Mouse (Mus musculus): ENCODE measurements around the gene Man2b1. TPM values are rescaled to one million over a fixed set of nuclear protein-coding genes. Genes with fewer than 3 reads are reported as not detected.

The Man2b1 gene
- total and polyA plus RNA-seq, 3 experiments: 29.1 to 45.6 (median 40.7) TPM

DNA sequence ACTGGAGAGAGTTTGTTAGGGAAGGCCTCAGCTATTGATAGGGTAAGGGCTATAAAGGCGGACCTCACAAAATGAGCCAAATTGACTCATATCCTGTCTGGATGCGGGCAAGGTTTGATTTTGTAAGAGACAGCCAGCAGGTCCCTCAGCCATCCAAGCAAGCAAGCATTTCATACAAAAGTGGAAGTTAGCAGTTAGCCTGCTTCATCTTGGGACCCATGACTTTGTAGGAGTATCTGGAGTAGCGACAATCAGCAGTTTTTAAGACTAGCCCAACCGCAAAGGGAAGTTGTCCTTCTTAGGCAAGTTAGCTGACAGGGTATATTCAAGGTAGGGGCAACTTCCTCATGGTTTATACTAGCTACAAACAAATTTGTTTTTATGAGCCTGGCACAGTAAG lies 59.4 kb downstream of the Man2b1 start:
- H3K79me2 ChIP-seq (replicated peaks; ENCODE audit: control insufficient read depth, extremely low read depth, insufficient read depth, poor library complexity, severe bottlenecking): no peaks in the 10 kb centered on the region
- peaks cover 8% of the 10 kb centered on the region for H3K9me3 ChIP-seq (replicated peaks; ENCODE audit: low read length)
- dilution Hi-C loops (cut with MboI; ENCODE audit: extremely low pct_ligation_motif_present, extremely low pct_unique_long_range_greater_than_20kb, low sequenced_read_pairs) (no loop called here), in situ Hi-C loops (cut with MboI; ENCODE audit: low pct_ligation_motif_present, low pct_unique_long_range_greater_than_20kb, low sequenced_read_pairs) (no loop called here)
- H3K36me3 ChIP-seq (replicated peaks in 1 of 2; ENCODE audit: control insufficient read depth in 1 of 2, insufficient read depth in 1 of 2, low read length in 1 of 2): no peaks in the 10 kb centered on the region
- TF ChIP-seq ZMIZ1 (IDR thresholded peaks at IDR 0.05; ENCODE audit: low read depth, low read length) (no peak), NRF1 (IDR thresholded peaks at IDR 0.05; ENCODE audit: low read depth, low read length) (no peak), RCOR1 (conservative IDR thresholded peaks at IDR 0.05; ENCODE audit: low read depth, low read length) (no peak), POLR2A (IDR thresholded peaks at IDR 0.05; ENCODE audit: low read depth, low read length) (no peak), KAT2A (IDR thresholded peaks at IDR 0.05; ENCODE audit: insufficient replicate concordance, low read length) (no peak), UBTF (IDR thresholded peaks at IDR 0.05; ENCODE audit: low read depth, low read length) (no peak), NELFE (IDR thresholded peaks at IDR 0.05; ENCODE audit: low read depth, low read length) (no peak), GABPA (IDR thresholded peaks at IDR 0.05; ENCODE audit: insufficient replicate concordance, low read depth, low read length) (no peak), MEF2A (IDR thresholded peaks at IDR 0.05; ENCODE audit: borderline replicate concordance, low read depth, low read length) (no peak), HCFC1 (IDR thresholded peaks at IDR 0.05; ENCODE audit: low read depth, low read length) (no peak), CTCF (conservative IDR thresholded peaks at IDR 0.05 in 1 of 2, IDR thresholded peaks at IDR 0.05 in 1 of 2; ENCODE audit: low read depth in 2 of 2, low read length in 2 of 2) (no peak)
- H3K27me3 ChIP-seq (replicated peaks): no peaks in the 10 kb centered on the region
- no peak overlapping the region for H3K27ac ChIP-seq (ENCODE audit: insufficient read depth, low read depth)
- no peaks in the 10 kb centered on the region for H3K4me1 ChIP-seq (ENCODE audit: control insufficient read depth in 1 of 2, insufficient read depth in 2 of 2)
- no peak overlapping the region for H3K4me2 ChIP-seq (ENCODE audit: insufficient read depth, low read depth, poor library complexity, severe bottlenecking)
- H3K9ac ChIP-seq (ENCODE audit: insufficient read depth, low read depth): no peak overlapping the region
- no peak overlapping the region for H3K4me3 ChIP-seq (replicated peaks in 1 of 3; ENCODE audit: low read depth in 2 of 3, low read length in 2 of 3, poor library complexity in 1 of 3)
- DNase-seq (ENCODE audit: extremely low read depth): no peak

Other genes starting within 250 kb of the Man2b1 start
Only the 20 nearest of the 28 such genes appear.
- gene Dnase2a, start 174.7 kb upstream of the Man2b1 start, total RNA-seq (2012; rRNA removed): 12.8 and 13.6 TPM in 2 replicates
- 15.0 and 18.4 TPM in 2 replicates for gene Dnase2a, start 174.7 kb upstream of the Man2b1 start, total RNA-seq (2014; rRNA removed)
- 25.4 and 31.4 TPM in 2 replicates for gene Dnase2a, start 174.7 kb upstream of the Man2b1 start, polyA plus RNA-seq (2012; ENCODE audit: insufficient read length, low read depth)
- 0.08 and 0.21 TPM in 2 replicates for gene Mast1, start 145.9 kb upstream of the Man2b1 start, total RNA-seq (2012; rRNA removed)
- gene Mast1, start 145.9 kb upstream of the Man2b1 start, total RNA-seq (2014; rRNA removed): not detected in 2 replicates
- 0.34 and 0.55 TPM in 2 replicates for gene Mast1, start 145.9 kb upstream of the Man2b1 start, polyA plus RNA-seq (2012; ENCODE audit: insufficient read length, low read depth)
- 0.17 and 0.21 TPM in 2 replicates for gene Rtbdn, start 136.3 kb upstream of the Man2b1 start, total RNA-seq (2012; rRNA removed)
- not detected in 2 replicates for gene Rtbdn, start 136.3 kb upstream of the Man2b1 start, total RNA-seq (2014; rRNA removed)
- gene Rtbdn, start 136.3 kb upstream of the Man2b1 start, polyA plus RNA-seq (2012; ENCODE audit: insufficient read length, low read depth): 0.93 and 1.8 TPM in 2 replicates
- gene Gm49661, start 113.8 kb upstream of the Man2b1 start, total RNA-seq (2012; rRNA removed): 1.8 and 3.1 TPM in 2 replicates
- not detected in 2 replicates for gene Gm49661, start 113.8 kb upstream of the Man2b1 start, total RNA-seq (2014; rRNA removed)
- not detected in 2 replicates for gene Gm49661, start 113.8 kb upstream of the Man2b1 start, polyA plus RNA-seq (2012; ENCODE audit: insufficient read length, low read depth)
- 218 and 231 TPM in 2 replicates for gene Prdx2, start 113.7 kb upstream of the Man2b1 start, total RNA-seq (2012; rRNA removed)
- gene Prdx2, start 113.7 kb upstream of the Man2b1 start, total RNA-seq (2014; rRNA removed): 231 and 232 TPM in 2 replicates
- 158 and 159 TPM in 2 replicates for gene Prdx2, start 113.7 kb upstream of the Man2b1 start, polyA plus RNA-seq (2012; ENCODE audit: insufficient read length, low read depth)
- gene Rnaseh2a, start 113.5 kb upstream of the Man2b1 start, total RNA-seq (2012; rRNA removed): 104 and 115 TPM in 2 replicates
- gene Rnaseh2a, start 113.5 kb upstream of the Man2b1 start, total RNA-seq (2014; rRNA removed): 71.6 and 76.2 TPM in 2 replicates
- 83.1 and 88.1 TPM in 2 replicates for gene Rnaseh2a, start 113.5 kb upstream of the Man2b1 start, polyA plus RNA-seq (2012; ENCODE audit: insufficient read length, low read depth)
- gene Junb, start 104.6 kb upstream of the Man2b1 start, total RNA-seq (2012; rRNA removed): 226 and 342 TPM in 2 replicates
- 175 and 217 TPM in 2 replicates for gene Junb, start 104.6 kb upstream of the Man2b1 start, total RNA-seq (2014; rRNA removed)
- gene Junb, start 104.6 kb upstream of the Man2b1 start, polyA plus RNA-seq (2012; ENCODE audit: insufficient read length, low read depth): 63.4 and 66.4 TPM in 2 replicates
- 17.6 and 24.7 TPM in 2 replicates for gene Hook2, start 92.7 kb upstream of the Man2b1 start, total RNA-seq (2012; rRNA removed)
- 7.1 TPM in 2 replicates for gene Hook2, start 92.7 kb upstream of the Man2b1 start, total RNA-seq (2014; rRNA removed)
- 9.8 and 11.7 TPM in 2 replicates for gene Hook2, start 92.7 kb upstream of the Man2b1 start, polyA plus RNA-seq (2012; ENCODE audit: insufficient read length, low read depth)
- gene Best2, start 68.7 kb upstream of the Man2b1 start, total RNA-seq (2012; rRNA removed): 0.21 TPM in 1 of 2 replicates, not detected in the other
- not detected in 2 replicates for gene Best2, start 68.7 kb upstream of the Man2b1 start, total RNA-seq (2014; rRNA removed)
- 0.23 TPM in 1 of 2 replicates, not detected in the other for gene Best2, start 68.7 kb upstream of the Man2b1 start, polyA plus RNA-seq (2012; ENCODE audit: insufficient read length, low read depth)
- 109 and 125 TPM in 2 replicates for gene Asna1, start 58.0 kb upstream of the Man2b1 start, total RNA-seq (2012; rRNA removed)
- gene Asna1, start 58.0 kb upstream of the Man2b1 start, total RNA-seq (2014; rRNA removed): 108 and 119 TPM in 2 replicates
- 127 and 132 TPM in 2 replicates for gene Asna1, start 58.0 kb upstream of the Man2b1 start, polyA plus RNA-seq (2012; ENCODE audit: insufficient read length, low read depth)
- gene Trir, start 56.4 kb upstream of the Man2b1 start, total RNA-seq (2012; rRNA removed): 151 and 202 TPM in 2 replicates
- gene Trir, start 56.4 kb upstream of the Man2b1 start, total RNA-seq (2014; rRNA removed): 190 and 209 TPM in 2 replicates
- gene Trir, start 56.4 kb upstream of the Man2b1 start, polyA plus RNA-seq (2012; ENCODE audit: insufficient read length, low read depth): 185 and 244 TPM in 2 replicates
- 48.0 and 50.4 TPM in 2 replicates for gene Tnpo2, start 46.4 kb upstream of the Man2b1 start, total RNA-seq (2012; rRNA removed)
- 36.3 and 41.2 TPM in 2 replicates for gene Tnpo2, start 46.4 kb upstream of the Man2b1 start, total RNA-seq (2014; rRNA removed)
- gene Tnpo2, start 46.4 kb upstream of the Man2b1 start, polyA plus RNA-seq (2012; ENCODE audit: insufficient read length, low read depth): 45.1 and 57.0 TPM in 2 replicates
- gene Fbxw9, start 23.2 kb upstream of the Man2b1 start, total RNA-seq (2012; rRNA removed): 14.1 and 21.9 TPM in 2 replicates
- gene Fbxw9, start 23.2 kb upstream of the Man2b1 start, total RNA-seq (2014; rRNA removed): 6.4 and 7.3 TPM in 2 replicates
- gene Fbxw9, start 23.2 kb upstream of the Man2b1 start, polyA plus RNA-seq (2012; ENCODE audit: insufficient read length, low read depth): 10.4 and 11.7 TPM in 2 replicates
- gene Gm5741, start 15.3 kb upstream of the Man2b1 start, total RNA-seq (2012; rRNA removed): not detected in 2 replicates
- gene Gm5741, start 15.3 kb upstream of the Man2b1 start, total RNA-seq (2014; rRNA removed): not detected in 2 replicates
- 1.0 TPM in 1 of 2 replicates, not detected in the other for gene Gm5741, start 15.3 kb upstream of the Man2b1 start, polyA plus RNA-seq (2012; ENCODE audit: insufficient read length, low read depth)
- gene Dhps, start 11.5 kb upstream of the Man2b1 start, total RNA-seq (2012; rRNA removed): 44.7 and 66.4 TPM in 2 replicates
- 60.1 and 64.6 TPM in 2 replicates for gene Dhps, start 11.5 kb upstream of the Man2b1 start, total RNA-seq (2014; rRNA removed)
- gene Dhps, start 11.5 kb upstream of the Man2b1 start, polyA plus RNA-seq (2012; ENCODE audit: insufficient read length, low read depth): 77.3 and 88.5 TPM in 2 replicates
- gene Wdr83os, start 2.5 kb upstream of the Man2b1 start, total RNA-seq (2012; rRNA removed): 34.3 and 40.9 TPM in 2 replicates
- 38.5 and 43.5 TPM in 2 replicates for gene Wdr83os, start 2.5 kb upstream of the Man2b1 start, total RNA-seq (2014; rRNA removed)
- gene Wdr83os, start 2.5 kb upstream of the Man2b1 start, polyA plus RNA-seq (2012; ENCODE audit: insufficient read length, low read depth): 98.3 and 103 TPM in 2 replicates
- 24.6 and 25.8 TPM in 2 replicates for gene Wdr83, start 2.0 kb upstream of the Man2b1 start, total RNA-seq (2012; rRNA removed)
- gene Wdr83, start 2.0 kb upstream of the Man2b1 start, total RNA-seq (2014; rRNA removed): 4.8 and 5.5 TPM in 2 replicates
- gene Wdr83, start 2.0 kb upstream of the Man2b1 start, polyA plus RNA-seq (2012; ENCODE audit: insufficient read length, low read depth): 34.4 and 35.6 TPM in 2 replicates
- gene Zfp791, start 39.8 kb downstream of the Man2b1 start, total RNA-seq (2012; rRNA removed): 0.98 and 1.3 TPM in 2 replicates
- 0.72 and 1.1 TPM in 2 replicates for gene Zfp791, start 39.8 kb downstream of the Man2b1 start, total RNA-seq (2014; rRNA removed)
- 0.81 and 1.3 TPM in 2 replicates for gene Zfp791, start 39.8 kb downstream of the Man2b1 start, polyA plus RNA-seq (2012; ENCODE audit: insufficient read length, low read depth)
- gene Cks1brt, start 68.7 kb downstream of the Man2b1 start, total RNA-seq (2012; rRNA removed): not detected in 2 replicates
- gene Cks1brt, start 68.7 kb downstream of the Man2b1 start, total RNA-seq (2014; rRNA removed): not detected in 2 replicates
- gene Cks1brt, start 68.7 kb downstream of the Man2b1 start, polyA plus RNA-seq (2012; ENCODE audit: insufficient read length, low read depth): not detected in 2 replicates
- gene Olfr371, start 142.7 kb downstream of the Man2b1 start, total RNA-seq (2012; rRNA removed): not detected in 2 replicates
- not detected in 2 replicates for gene Olfr371, start 142.7 kb downstream of the Man2b1 start, total RNA-seq (2014; rRNA removed)
- not detected in 2 replicates for gene Olfr371, start 142.7 kb downstream of the Man2b1 start, polyA plus RNA-seq (2012; ENCODE audit: insufficient read length, low read depth)